Mouse (Mus musculus): ENCODE results near the gene Letmd1. TPM values are rescaled to one million over a fixed set of nuclear protein-coding genes. Genes with fewer than 3 reads are reported as not detected.

Letmd1 gene
- polyA plus RNA-seq, 1 experiment: 44.4 TPM

DNA sequence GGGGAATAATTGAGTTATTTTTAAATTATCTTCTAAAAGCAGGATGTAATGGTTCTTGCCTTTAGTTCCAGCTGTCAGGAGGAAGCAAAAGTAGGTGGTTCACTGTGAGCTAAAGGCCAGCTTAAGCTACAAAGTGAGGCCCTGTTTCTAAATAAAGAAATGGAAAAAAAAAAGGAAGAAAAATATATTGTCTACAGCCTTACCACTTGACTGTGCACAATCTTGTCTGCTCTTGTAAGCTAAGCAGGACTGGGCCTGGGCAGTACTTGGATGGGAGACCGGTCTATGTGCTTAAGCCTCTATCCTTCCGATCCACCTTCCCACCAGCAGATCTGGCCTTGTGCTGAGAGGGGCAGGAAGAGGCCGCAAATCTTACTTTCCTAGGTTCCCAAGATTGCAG is 19.3 kb upstream of the Letmd1 start:
- Histone ChIP-seq H3K4me1 (ENCODE audit: control insufficient read depth, insufficient read depth, low read length) (no peaks in the 10 kb centered on the region), H3K4me3 (replicated peaks; ENCODE audit: extremely low read depth, low read depth, low read length) (no peak overlapping the region)
- WGBS: 91% methylated on average over 3 of the region's 3 CpGs
- TF ChIP-seq POLR2A (IDR thresholded peaks at IDR 0.05; ENCODE audit: borderline replicate concordance, extremely low read depth, low read depth, low read length) (no peak), CTCF (IDR thresholded peaks at IDR 0.05; ENCODE audit: insufficient read depth, low read length) (no peak)
- no peak for DNase-seq

GRCm38 (mm10) chr15:100451245-100451644 is 17.6 kb upstream of the Letmd1 start:
- WGBS: 50% methylated on average over 16 of the region's 16 CpGs
- Histone ChIP-seq H3K4me1 (ENCODE audit: control insufficient read depth, insufficient read depth, low read length) (no peaks in the 10 kb centered on the region), H3K4me3 (replicated peaks; ENCODE audit: extremely low read depth, low read depth, low read length) (no peak overlapping the region)
- DNase-seq: no peak
- TF ChIP-seq CTCF (IDR thresholded peaks at IDR 0.05; ENCODE audit: insufficient read depth, low read length) (no peak), POLR2A (IDR thresholded peaks at IDR 0.05; ENCODE audit: borderline replicate concordance, extremely low read depth, low read depth, low read length) (no peak)

DNA sequence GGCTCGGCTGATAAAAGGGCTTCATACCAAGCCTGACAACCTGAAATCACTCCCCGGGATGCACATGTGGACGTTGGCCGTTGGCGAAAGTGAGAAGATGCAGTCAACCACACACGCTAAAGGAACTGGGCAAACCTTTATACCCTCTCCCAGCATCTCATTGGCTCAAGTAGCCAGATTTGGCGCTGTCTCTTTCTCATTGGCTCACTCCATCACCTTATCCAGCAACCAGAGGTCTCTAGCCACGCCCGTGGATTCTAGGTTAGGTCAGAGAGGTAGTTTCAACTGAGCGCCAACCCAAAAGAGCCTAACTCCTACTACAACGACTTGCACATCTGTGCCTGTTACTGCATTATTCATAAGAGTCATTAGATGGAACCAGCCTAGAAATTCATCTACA is 16.3 kb upstream of the Letmd1 start:
- no peak for TF ChIP-seq CTCF (IDR thresholded peaks at IDR 0.05; ENCODE audit: insufficient read depth, low read length)
- no peak for TF ChIP-seq POLR2A (IDR thresholded peaks at IDR 0.05; ENCODE audit: borderline replicate concordance, extremely low read depth, low read depth, low read length)
- no peak overlapping the region for H3K4me3 ChIP-seq (replicated peaks; ENCODE audit: extremely low read depth, low read depth, low read length)
- 70% methylated on average over 11 of the region's 11 CpGs for WGBS
- no peaks in the 10 kb centered on the region for H3K4me1 ChIP-seq (ENCODE audit: control insufficient read depth, insufficient read depth, low read length)
- no peak for DNase-seq

- TF ChIP-seq CTCF (IDR thresholded peaks at IDR 0.05; ENCODE audit: insufficient read depth, low read length) (no peak), POLR2A (IDR thresholded peaks at IDR 0.05; ENCODE audit: borderline replicate concordance, extremely low read depth, low read depth, low read length) (no peak)
- WGBS: 80% methylated on average over 7 of the region's 7 CpGs
- no peak for DNase-seq
- Histone ChIP-seq H3K4me1 (ENCODE audit: control insufficient read depth, insufficient read depth, low read length) (no peaks in the 10 kb centered on the region), H3K4me3 (replicated peaks; ENCODE audit: extremely low read depth, low read depth, low read length) (no peak overlapping the region)
Measured at GRCm38 (mm10) chr15:100456356-100456991, 12.3 kb upstream of the Letmd1 start.

- 5% methylated on average over 17 of the region's 17 CpGs for WGBS
- DNase-seq: peak; percentile 69
- H3K4me1 ChIP-seq (ENCODE audit: control insufficient read depth, insufficient read depth, low read length): no peaks in the 10 kb centered on the region
- H3K4me3 ChIP-seq (replicated peaks; ENCODE audit: extremely low read depth, low read depth, low read length): no peak overlapping the region
- TF ChIP-seq POLR2A (IDR thresholded peaks at IDR 0.05; ENCODE audit: borderline replicate concordance, extremely low read depth, low read depth, low read length) (no peak), CTCF (IDR thresholded peaks at IDR 0.05; ENCODE audit: insufficient read depth, low read length) (peak; percentile 97)
Measured at GRCm38 (mm10) chr15:100457340-100457739, 11.5 kb upstream of the Letmd1 start.

DNA sequence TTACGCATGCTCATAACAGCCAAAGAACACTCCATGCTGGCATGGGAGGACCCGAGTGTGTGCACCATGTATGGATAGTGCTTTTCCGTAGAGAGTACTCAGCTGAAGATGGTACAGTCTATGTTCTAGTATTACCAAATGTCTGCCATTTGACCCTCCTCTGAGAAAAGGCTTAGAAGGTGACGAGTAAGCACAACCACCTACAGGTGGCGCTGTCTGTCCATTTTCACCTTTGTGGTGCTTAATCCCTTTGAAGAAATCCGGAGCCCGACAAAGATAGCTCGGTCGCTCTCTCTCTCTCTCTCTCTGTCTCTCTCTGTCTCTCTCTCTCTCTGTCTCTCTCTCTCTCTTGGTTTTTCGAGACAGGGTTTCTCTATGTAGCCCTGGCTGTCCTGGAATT is 10.8 kb upstream of the Letmd1 start:
- no peaks in the 10 kb centered on the region for H3K4me1 ChIP-seq (ENCODE audit: control insufficient read depth, insufficient read depth, low read length)
- TF ChIP-seq CTCF (IDR thresholded peaks at IDR 0.05; ENCODE audit: insufficient read depth, low read length) (peak; percentile 34; the same call in 1 of the 2 replicates), POLR2A (IDR thresholded peaks at IDR 0.05; ENCODE audit: borderline replicate concordance, extremely low read depth, low read depth, low read length) (no peak)
- peak; percentile 45 for DNase-seq
- whole genome bisulfite sequencing: 38% methylated on average over 10 of the region's 10 CpGs
- H3K4me3 ChIP-seq (replicated peaks; ENCODE audit: extremely low read depth, low read depth, low read length): no peak overlapping the region

DNA sequence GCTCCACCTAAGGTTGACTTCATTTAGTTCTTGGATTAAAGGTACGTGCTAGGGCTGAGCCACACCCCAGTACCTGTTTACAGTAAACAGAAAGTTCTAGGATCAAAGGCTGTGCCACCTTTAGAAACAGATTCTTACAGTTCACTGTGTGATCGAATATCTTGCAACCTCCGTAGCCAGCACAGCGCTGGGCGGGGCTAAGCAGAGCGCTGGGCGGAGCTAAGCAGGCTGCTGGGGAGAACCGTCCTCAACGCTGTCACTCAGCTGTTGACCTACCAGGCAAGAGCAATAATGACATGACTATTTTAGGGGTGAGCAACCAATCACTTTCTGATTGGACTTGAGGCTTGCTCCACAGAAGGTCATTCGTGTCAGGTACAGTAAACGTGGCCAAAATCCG is 7.9 kb upstream of the Letmd1 start:
- Histone ChIP-seq H3K4me1 (ENCODE audit: control insufficient read depth, insufficient read depth, low read length) (no peaks in the 10 kb centered on the region), H3K4me3 (replicated peaks; ENCODE audit: extremely low read depth, low read depth, low read length) (no peak overlapping the region)
- peak; percentile 41 for DNase-seq
- TF ChIP-seq POLR2A (IDR thresholded peaks at IDR 0.05; ENCODE audit: borderline replicate concordance, extremely low read depth, low read depth, low read length) (no peak), CTCF (IDR thresholded peaks at IDR 0.05; ENCODE audit: insufficient read depth, low read length) (no peak)
- WGBS: 10% methylated on average over 12 of the region's 12 CpGs

DNA sequence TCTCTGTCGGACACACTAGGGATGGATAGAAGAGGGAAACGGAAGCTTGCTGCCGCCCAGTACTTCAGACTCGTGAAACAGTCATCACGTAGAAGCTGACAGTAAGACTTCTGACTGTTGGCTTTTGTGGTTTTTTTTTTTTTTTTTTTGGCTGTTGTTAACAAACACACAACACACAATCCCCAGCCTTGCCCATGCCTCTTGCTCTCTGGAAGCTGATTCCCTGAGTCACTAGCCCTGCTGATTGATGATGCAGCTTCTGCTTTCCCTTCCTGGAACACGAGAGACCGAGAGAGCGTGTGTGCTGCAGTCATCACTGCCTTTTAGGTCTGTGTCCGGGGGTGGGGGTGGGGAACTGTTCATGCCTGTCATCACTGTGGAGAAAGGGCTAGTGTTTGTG is 7.2 kb upstream of the Letmd1 start:
- Histone ChIP-seq H3K4me3 (replicated peaks; ENCODE audit: extremely low read depth, low read depth, low read length) (no peak overlapping the region), H3K4me1 (ENCODE audit: control insufficient read depth, insufficient read depth, low read length) (no peaks in the 10 kb centered on the region)
- no peak for TF ChIP-seq POLR2A (IDR thresholded peaks at IDR 0.05; ENCODE audit: borderline replicate concordance, extremely low read depth, low read depth, low read length)
- TF ChIP-seq CTCF (IDR thresholded peaks at IDR 0.05; ENCODE audit: insufficient read depth, low read length): no peak
- WGBS: 58% methylated on average over 9 of the region's 9 CpGs
- DNase-seq: no peak

- H3K4me3 ChIP-seq (replicated peaks; ENCODE audit: extremely low read depth, low read depth, low read length): no peak overlapping the region
- TF ChIP-seq POLR2A (IDR thresholded peaks at IDR 0.05; ENCODE audit: borderline replicate concordance, extremely low read depth, low read depth, low read length) (no peak), CTCF (IDR thresholded peaks at IDR 0.05; ENCODE audit: insufficient read depth, low read length) (no peak)
- no peak for DNase-seq
- WGBS: 71% methylated on average over 5 of the region's 5 CpGs
- H3K4me1 ChIP-seq (ENCODE audit: control insufficient read depth, insufficient read depth, low read length): no peaks in the 10 kb centered on the region
Measured at GRCm38 (mm10) chr15:100462086-100462485, 6.7 kb upstream of the Letmd1 start.

GRCm38 (mm10) chr15:100463712-100464111 is 5.1 kb upstream of the Letmd1 start:
- 24% methylated on average over 6 of the region's 6 CpGs for WGBS
- peaks cover 3% of the 10 kb centered on the region; the same call in 1 of the 2 replicates for H3K4me1 ChIP-seq (ENCODE audit: control insufficient read depth, insufficient read depth, low read length)
- H3K4me3 ChIP-seq (replicated peaks; ENCODE audit: extremely low read depth, low read depth, low read length): no peak overlapping the region
- DNase-seq: peak; percentile 67
- TF ChIP-seq POLR2A (IDR thresholded peaks at IDR 0.05; ENCODE audit: borderline replicate concordance, extremely low read depth, low read depth, low read length) (no peak), CTCF (IDR thresholded peaks at IDR 0.05; ENCODE audit: insufficient read depth, low read length) (peak; percentile 66; the same call in 1 of the 2 replicates)

Measured in lung, adult 2 months (tissue).